Mouse (Mus musculus) embryonic facial prominence, embryonic 11.5 days (tissue): Measurements from ENCODE around the gene Phf5a. TPM values are rescaled to one million over a fixed set of nuclear protein-coding genes. Genes with fewer than 3 reads are reported as not detected.

Source experiments
- ATAC-seq: fragments of 200-750 bp; cut with Nextera tagmentation; replicated peaks from 2 replicates; pipeline ENCODE4 v1.8.0; 2017; ENCODE audit warnings: low read depth; ENCODE audit not compliant: insufficient number of reproducible peaks, low FRiP score, low TSS enrichment
- DNase-seq: peaks from one replicate; pipeline ENCODE4 v3.0.0-alpha.2; 2015; ENCODE audit warnings: low spot score
- H3K27ac ChIP-seq: fragments of 300-500 bp; sonication (generic); replicated peaks from 2 replicates; pipeline ENCODE4 v1.5.1; 2014; ENCODE audit warnings: mild to moderate bottlenecking, low read depth, low read length, control low read depth
- H3K27me3 ChIP-seq: fragments of 300-500 bp; sonication (generic); 2 replicates; pipeline ENCODE4 v1.6.1; 2014; ENCODE audit warnings: mild to moderate bottlenecking, low read length, moderate library complexity, mixed read lengths; ENCODE audit not compliant: control insufficient read depth, insufficient read depth
- H3K36me3 ChIP-seq: fragments of 300-500 bp; sonication (generic); replicated peaks from 2 replicates; pipeline ENCODE4 v1.6.1; 2014; ENCODE audit warnings: low read depth, mild to moderate bottlenecking, low read length, moderate library complexity, mixed read lengths; ENCODE audit not compliant: control insufficient read depth, insufficient read depth
- H3K4me1 ChIP-seq: fragments of 300-500 bp; sonication (generic); 2 replicates; pipeline ENCODE4 v1.6.1; 2014; ENCODE audit warnings: low read length, mixed read lengths; ENCODE audit not compliant: control insufficient read depth, insufficient read depth
- H3K4me2 ChIP-seq: fragments of 300-500 bp; sonication (generic); 2 replicates; pipeline ENCODE4 v1.6.1; 2014; ENCODE audit warnings: low read depth, mild to moderate bottlenecking, control low read depth, low read length, moderate library complexity
- H3K4me3 ChIP-seq: fragments of 300-500 bp; sonication (generic); 2 replicates; pipeline ENCODE4 v1.5.1; 2014; ENCODE audit warnings: low read depth, low read length, control low read depth
- H3K9ac ChIP-seq: fragments of 300-500 bp; sonication (generic); replicated peaks from 2 replicates; pipeline ENCODE4 v1.6.1; 2014; ENCODE audit warnings: mild to moderate bottlenecking, control low read depth, low read length
- H3K9me3 ChIP-seq: fragments of 300-500 bp; sonication (generic); replicated peaks from 2 replicates; pipeline ENCODE4 v1.6.1; 2016; ENCODE audit warnings: mild to moderate bottlenecking, low read length, inconsistent platforms, mixed read lengths; ENCODE audit not compliant: control insufficient read depth
- WGBS: fragments of 180-500 bp; shearing (Covaris S2); extraction: QIAGEN DNeasy Blood & Tissue Kit; methylation state at CpG from one replicate; pipeline ENCODE4 v1.1.7; 2014; 5-methylcytosine and 5-hydroxymethylcytosine counted together
- polyA plus RNA-seq: library from polyadenylated mRNA; unstranded; fragments of >200 nt; fragmentation: Nextera tagmentation; extraction: Ambion mirVana; gene quantifications from 2 replicates; pipeline ENCODE4 v1.2.1, GENCODE M21; 2014

The Phf5a gene
- polyA plus RNA-seq, 1 experiment from 2014 or later, result 194 TPM

- Histone ChIP-seq H3K27ac (no peak overlapping the region), H3K4me1 (no peaks in the 10 kb centered on the region), H3K27me3 (no peaks in the 10 kb centered on the region), H3K4me2 (no peak overlapping the region), H3K36me3 (no peaks in the 10 kb centered on the region), H3K4me3 (no peak overlapping the region), H3K9ac (no peak overlapping the region), H3K9me3 (no peaks in the 10 kb centered on the region)
- DNase-seq (no peak), ATAC-seq (no peak)
- WGBS, result 84% methylated on average over 7 of the region's 7 CpGs
These were observed 43.1 kb downstream of the Phf5a start for GRCm38 (mm10) chr15:81828426-81829207.

- Histone ChIP-seq H3K4me1 (no peaks in the 10 kb centered on the region), H3K27ac (no peak overlapping the region), H3K9ac (no peak overlapping the region), H3K36me3 (no peaks in the 10 kb centered on the region; the same call in 1 of the 2 replicates), H3K9me3 (no peaks in the 10 kb centered on the region), H3K27me3 (no peaks in the 10 kb centered on the region), H3K4me3 (no peak overlapping the region), H3K4me2 (no peak overlapping the region)
- WGBS, result 86% methylated on average over 3 of the region's 3 CpGs
- ATAC-seq, result no peak
- DNase-seq, result no peak
These were observed 46.9 kb downstream of the Phf5a start for GRCm38 (mm10) chr15:81824832-81825231.

DNA sequence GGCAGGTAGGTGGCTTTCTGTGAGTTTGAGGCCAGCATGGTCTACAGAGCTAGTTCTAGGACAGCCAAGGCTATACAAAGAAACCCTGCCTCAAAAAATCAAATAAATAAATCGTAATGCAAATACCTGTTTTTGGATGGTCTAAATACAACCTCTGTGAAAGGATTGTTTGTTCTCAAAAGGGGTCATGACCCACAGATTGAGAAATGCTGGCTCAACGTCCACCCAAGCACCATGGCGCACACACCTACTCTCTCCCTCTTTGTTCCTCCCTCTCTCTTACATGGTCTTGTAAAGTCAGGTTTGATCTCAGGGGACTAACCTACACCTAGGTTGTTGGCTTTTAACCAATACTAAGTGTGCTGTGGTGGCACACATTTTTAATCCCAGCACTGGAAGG is 49.1 kb downstream of the Phf5a start:
- DNase-seq, result no peak
- Histone ChIP-seq H3K4me2 (no peak overlapping the region), H3K9ac (no peak overlapping the region), H3K27me3 (no peaks in the 10 kb centered on the region), H3K27ac (no peak overlapping the region), H3K4me3 (no peak overlapping the region), H3K36me3 (no peaks in the 10 kb centered on the region; the same call in 1 of the 2 replicates), H3K9me3 (no peaks in the 10 kb centered on the region), H3K4me1 (no peaks in the 10 kb centered on the region)
- WGBS, result 78% methylated on average over 3 of the region's 3 CpGs
- ATAC-seq, result no peak

GRCm38 (mm10) chr15:81818404-81818803 is 53.3 kb downstream of the Phf5a start:
- Histone ChIP-seq H3K4me3 (no peak overlapping the region), H3K9me3 (no peaks in the 10 kb centered on the region), H3K9ac (no peak overlapping the region), H3K27ac (no peak overlapping the region), H3K4me2 (no peak overlapping the region), H3K4me1 (no peaks in the 10 kb centered on the region), H3K36me3 (peaks cover 2% of the 10 kb centered on the region; the same call in 1 of the 2 replicates), H3K27me3 (no peaks in the 10 kb centered on the region)
- ATAC-seq, result no peak
- 84% methylated on average over 3 of the region's 3 CpGs for WGBS
- no peak for DNase-seq

DNA sequence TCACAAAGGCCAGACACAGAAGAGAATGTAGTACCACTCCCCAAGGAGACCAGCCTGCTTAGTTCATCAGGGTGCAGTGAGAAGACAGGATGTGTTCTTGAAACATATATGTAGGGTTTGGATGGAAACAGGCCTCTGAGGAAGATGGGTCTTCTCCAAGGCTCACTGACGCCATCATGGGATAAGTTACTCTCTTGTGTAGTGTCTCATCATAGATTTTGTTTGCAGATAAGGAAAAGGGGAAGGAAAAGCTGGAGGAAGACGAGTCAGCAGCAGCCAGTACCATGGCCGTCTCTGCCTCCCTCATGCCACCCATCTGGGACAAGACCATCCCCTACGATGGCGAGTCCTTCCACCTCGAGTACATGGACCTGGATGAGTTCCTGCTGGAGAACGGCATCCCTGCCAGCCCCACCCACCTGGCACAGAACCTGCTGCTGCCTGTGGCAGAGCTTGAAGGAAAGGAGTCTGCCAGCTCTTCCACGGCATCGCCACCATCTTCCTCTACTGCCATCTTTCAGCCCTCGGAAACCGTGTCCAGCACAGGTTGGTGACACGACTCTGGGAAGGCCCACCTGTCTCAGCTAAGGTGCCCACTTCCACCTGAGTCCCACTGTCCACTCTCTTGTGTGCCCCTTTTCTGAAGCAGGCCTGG is 56.9 kb downstream of the Phf5a start:
- WGBS, result 94% methylated on average over 12 of the region's 12 CpGs
- Histone ChIP-seq H3K9ac (no peak overlapping the region), H3K36me3 (0 out of 2 replicates have a peak, but pooled peaks cover 2% of the 10 kb centered on the region), H3K9me3 (no peaks in the 10 kb centered on the region), H3K27ac (no peak overlapping the region), H3K4me2 (no peak overlapping the region), H3K27me3 (no peaks in the 10 kb centered on the region), H3K4me3 (no peak overlapping the region), H3K4me1 (no peaks in the 10 kb centered on the region)
- no peak for DNase-seq
- ATAC-seq, result no peak

Other genes with a start within 250 kb of the Phf5a start
- gene L3mbtl2, start 208.0 kb downstream of the Phf5a start, polyA plus RNA-seq, result 21.3 and 21.7 TPM in 2 replicates
- gene Chadl, start 174.6 kb downstream of the Phf5a start, polyA plus RNA-seq, result 2.6 and 3.0 TPM in 2 replicates
- 39.2 and 42.2 TPM in 2 replicates for gene Zc3h7b, start 126.9 kb downstream of the Phf5a start, polyA plus RNA-seq
- gene Rangap1, start 126.4 kb downstream of the Phf5a start, polyA plus RNA-seq, result 121 and 126 TPM in 2 replicates
- gene Tef, start 69.5 kb downstream of the Phf5a start, polyA plus RNA-seq, result 11.4 and 13.1 TPM in 2 replicates
- 10.7 and 11.1 TPM in 2 replicates for gene Tob2, start 13.1 kb downstream of the Phf5a start, polyA plus RNA-seq
- 144 and 153 TPM in 2 replicates for gene Aco2, start 398 bp upstream of the Phf5a start, polyA plus RNA-seq
- 60.3 and 63.5 TPM in 2 replicates for gene Polr3h, start 54.3 kb upstream of the Phf5a start, polyA plus RNA-seq
- gene Csdc2, start 64.8 kb upstream of the Phf5a start, polyA plus RNA-seq, result 5.5 and 8.4 TPM in 2 replicates
- gene Pmm1, start 89.0 kb upstream of the Phf5a start, polyA plus RNA-seq, result 19.9 and 21.3 TPM in 2 replicates
- not detected in 2 replicates for gene 1700029P11Rik, start 108.6 kb upstream of the Phf5a start, polyA plus RNA-seq
- 91.5 and 94.4 TPM in 2 replicates for gene Xrcc6, start 115.9 kb upstream of the Phf5a start, polyA plus RNA-seq
- 26.9 and 31.6 TPM in 2 replicates for gene Desi1, start 162.0 kb upstream of the Phf5a start, polyA plus RNA-seq
- gene Snu13, start 175.7 kb upstream of the Phf5a start, polyA plus RNA-seq, result 342 and 357 TPM in 2 replicates
- gene 4930407I10Rik, start 187.2 kb upstream of the Phf5a start, polyA plus RNA-seq, result 0.06 TPM in 1 of 2 replicates, not detected in the other
- not detected in 2 replicates for gene Mei1, start 198.1 kb upstream of the Phf5a start, polyA plus RNA-seq